Mouse (Mus musculus) cerebellum, adult 18-20 months (tissue): ENCODE data around the gene Armc9.

Experiments used
- DNase-seq, 2 experiments: peaks; one replicate each; pipeline ENCODE4 v3.0.0; 2021

Armc9 gene

DNA sequence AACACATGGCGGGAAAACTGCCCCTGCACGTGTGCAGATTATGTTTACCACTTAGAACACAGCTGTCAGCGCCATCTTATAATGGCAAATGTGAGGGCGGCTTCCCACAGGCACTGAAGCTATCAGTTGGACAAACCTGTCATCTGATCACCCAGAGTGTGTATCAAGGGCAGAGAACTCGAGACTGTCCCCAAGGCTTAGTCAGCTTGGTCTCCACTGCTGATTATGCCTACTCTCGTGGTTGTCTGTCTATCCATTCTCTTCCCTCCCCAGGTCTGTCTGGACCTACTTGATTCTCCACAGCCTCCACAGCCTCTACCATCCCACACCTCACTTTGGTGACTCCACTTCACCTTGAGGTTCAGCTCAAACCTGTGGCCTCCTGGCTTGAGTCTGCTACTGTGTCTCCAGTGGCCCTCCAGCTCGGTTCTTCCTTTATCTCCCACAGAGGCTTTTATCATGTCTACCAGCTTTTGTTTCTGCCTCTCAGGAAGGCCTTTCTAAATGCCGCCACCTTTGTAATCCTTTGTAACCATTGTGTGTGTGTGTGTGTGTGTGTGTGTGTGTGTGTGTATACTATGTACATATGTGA lies 166.3 kb downstream of the Armc9 start:
- no peak for DNase-seq
